Mouse (Mus musculus) thymus, adult 2 months (tissue): ENCODE measurements around the gene Qrfpr.

ENCODE experiments used
- CTCF ChIP-seq: fragments of 200-500 bp; IDR thresholded peaks from 2 replicates; pipeline ENCODE4 v1.5.1; 2012; ENCODE audit warnings: mild to moderate bottlenecking, control low read depth, low read length, moderate library complexity, borderline replicate concordance; ENCODE audit not compliant: control insufficient read depth, poor library complexity, insufficient read depth; ENCODE audit errors: extremely low read depth
- POLR2A ChIP-seq: fragments of 200-500 bp; IDR thresholded peaks from 2 replicates; pipeline ENCODE4 v1.6.1; 2012; ENCODE audit warnings: mild to moderate bottlenecking, low read length, control low read depth, moderate library complexity; ENCODE audit not compliant: control insufficient read depth, poor library complexity, insufficient read depth; ENCODE audit errors: extremely low read depth

DNA sequence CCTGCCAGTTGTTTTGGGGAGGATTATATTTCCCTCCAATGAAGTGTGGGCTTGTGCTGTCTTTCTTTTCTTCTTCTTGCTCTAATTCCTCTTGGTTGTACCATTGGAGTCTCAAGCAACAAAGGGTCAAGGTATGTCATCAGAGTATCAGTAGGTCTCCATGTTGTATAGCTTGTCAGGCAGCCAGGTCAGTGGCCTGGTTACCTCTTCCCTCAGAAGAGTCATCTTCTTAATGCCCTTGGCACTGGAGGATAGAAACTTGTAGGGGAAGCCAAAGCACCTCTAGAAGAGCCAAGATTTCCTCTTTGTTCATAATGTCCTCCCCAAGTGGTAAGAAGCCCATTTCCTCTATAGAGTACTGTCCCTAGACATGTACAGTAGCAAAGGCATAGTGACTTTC is 83.1 kb downstream of the Qrfpr start:
- TF ChIP-seq CTCF: no peak
- TF ChIP-seq POLR2A: no peak
